Mouse (Mus musculus) liver, embryonic 16.5 days (tissue): ENCODE results near the gene Gnptab. TPM values are rescaled to one million over a fixed set of nuclear protein-coding genes. Genes with fewer than 3 reads are reported as not detected.

Experiments used
- polyA plus RNA-seq: library from polyadenylated mRNA; unstranded; fragments of >200 nt; fragmentation: Nextera tagmentation; extraction: Ambion mirVana; gene quantifications from 2 replicates; pipeline ENCODE4 v1.2.1, GENCODE M21; 2015

The Gnptab gene
- polyA plus RNA-seq, 1 experiment from 2014 or later: 2.4 TPM

Other genes with a start within 250 kb of the Gnptab start
- gene Parpbp, start 232.2 kb upstream of the Gnptab start, polyA plus RNA-seq: 11.2 and 14.1 TPM in 2 replicates
- 22.9 and 26.6 TPM in 2 replicates for gene Nup37, start 232.1 kb upstream of the Gnptab start, polyA plus RNA-seq
- 23.8 and 25.4 TPM in 2 replicates for gene Washc3, start 178.0 kb upstream of the Gnptab start, polyA plus RNA-seq
- gene Dram1, start 52 bp upstream of the Gnptab start, polyA plus RNA-seq: 2.0 and 2.5 TPM in 2 replicates
- gene Sycp3, start 80.4 kb downstream of the Gnptab start, polyA plus RNA-seq: not detected in 2 replicates
- gene Chpt1, start 124.9 kb downstream of the Gnptab start, polyA plus RNA-seq: 2.5 and 2.6 TPM in 2 replicates
- 8.1 and 17.9 TPM in 2 replicates for gene Mybpc1, start 226.0 kb downstream of the Gnptab start, polyA plus RNA-seq